Mouse (Mus musculus) midbrain, embryonic 16.5 days (tissue): ENCODE results near the gene Cd160. TPM values are rescaled to one million over a fixed set of nuclear protein-coding genes. Genes with fewer than 3 reads are reported as not detected.
A peak's percentile ranks its signal among the peaks of the same experiment; 100 is the strongest.

Source experiments
- ATAC-seq: fragments of 200-750 bp; cut with Nextera tagmentation; 2 replicates; pipeline ENCODE4 v1.8.0; 2017; ENCODE audit warnings: moderate TSS enrichment
- H3K27ac ChIP-seq: fragments of 300-500 bp; sonication (generic); 2 replicates; pipeline ENCODE4 v1.5.1; 2014; ENCODE audit warnings: mild to moderate bottlenecking, low read length, mixed read lengths
- H3K27me3 ChIP-seq: fragments of 300-500 bp; sonication (generic); 2 replicates; pipeline ENCODE4 v1.6.1; 2014; ENCODE audit warnings: low read depth, low read length, mixed read lengths; ENCODE audit not compliant: control insufficient read depth, insufficient read depth
- H3K36me3 ChIP-seq: fragments of 300-500 bp; sonication (generic); 2 replicates; pipeline ENCODE4 v1.6.1; 2014; ENCODE audit warnings: mild to moderate bottlenecking, low read length, moderate library complexity, mixed read lengths; ENCODE audit not compliant: control insufficient read depth, insufficient read depth
- H3K4me1 ChIP-seq: fragments of 300-500 bp; sonication (generic); 2 replicates; pipeline ENCODE4 v1.6.1; 2014; ENCODE audit warnings: mild to moderate bottlenecking, low read length, mixed read lengths; ENCODE audit not compliant: control insufficient read depth, insufficient read depth
- H3K4me2 ChIP-seq: fragments of 300-500 bp; sonication (generic); 2 replicates; pipeline ENCODE4 v1.6.1; 2014; ENCODE audit warnings: mild to moderate bottlenecking, low read length, mixed read lengths
- H3K4me3 ChIP-seq: fragments of 300-500 bp; sonication (generic); 2 replicates; pipeline ENCODE4 v1.5.1; 2014; ENCODE audit warnings: low read depth, mild to moderate bottlenecking, low read length, moderate library complexity, mixed read lengths
- H3K9ac ChIP-seq: fragments of 300-500 bp; sonication (generic); 2 replicates; pipeline ENCODE4 v1.6.1; 2014; ENCODE audit warnings: low read depth, low read length, mixed read lengths
- H3K9me3 ChIP-seq: fragments of 300-500 bp; sonication (generic); replicated peaks from 2 replicates; pipeline ENCODE4 v1.6.1; 2014; ENCODE audit warnings: mild to moderate bottlenecking, low read length, mixed read lengths; ENCODE audit not compliant: control insufficient read depth, poor library complexity, severe bottlenecking
- WGBS: fragments of 180-500 bp; shearing (Covaris S2); extraction: QIAGEN DNeasy Blood & Tissue Kit; methylation state at CpG from one replicate; pipeline ENCODE4 v1.1.7; 2014; 5-methylcytosine and 5-hydroxymethylcytosine counted together
- polyA plus RNA-seq: library from polyadenylated mRNA; unstranded; fragments of >200 nt; fragmentation: Nextera tagmentation; extraction: Ambion mirVana; gene quantifications from 2 replicates; pipeline ENCODE4 v1.2.1, GENCODE M21; 2015

Gene Cd160
- polyA plus RNA-seq, 1 experiment from 2014 or later = 0.48 TPM

DNA sequence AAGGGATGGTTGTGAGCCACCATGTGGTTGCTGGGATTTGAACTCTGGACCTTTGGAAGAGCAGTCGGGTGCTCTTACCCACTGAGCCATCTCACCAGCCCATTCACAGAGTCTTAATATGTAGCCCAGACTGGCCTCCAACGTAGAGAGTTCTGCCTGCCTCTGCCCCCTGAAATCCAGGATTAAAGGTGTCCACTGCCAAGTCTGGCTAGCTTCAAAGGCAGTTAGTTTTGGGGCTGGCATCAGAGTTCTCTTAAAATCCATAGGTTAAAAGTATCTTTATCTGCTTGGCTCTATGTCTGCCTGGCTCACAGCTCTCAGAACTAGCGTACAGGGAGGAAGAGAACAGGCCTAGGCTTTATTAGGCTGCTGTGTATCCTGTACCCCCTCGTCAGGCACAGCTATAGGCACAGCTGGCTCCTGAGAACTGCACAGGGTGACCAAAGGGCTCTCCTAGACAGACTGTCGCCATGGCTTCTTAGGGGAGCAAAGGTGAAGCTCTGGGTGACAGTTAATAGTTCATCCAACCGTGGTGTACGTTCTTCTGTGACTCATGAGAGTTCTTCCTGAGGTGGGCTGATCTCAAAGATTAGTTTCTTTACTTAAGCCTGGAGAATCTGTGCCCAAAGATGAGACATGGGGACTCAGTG, 10.0 kb upstream of the Cd160 start:
- H3K36me3 ChIP-seq = no peaks in the 10 kb centered on the region
- H3K27me3 ChIP-seq = no peaks in the 10 kb centered on the region
- 86% methylated on average over 7 of the region's 7 CpGs for WGBS
- H3K9me3 ChIP-seq = no peaks in the 10 kb centered on the region
- no peak for ATAC-seq
- H3K4me1 ChIP-seq = no peaks in the 10 kb centered on the region
- no peak overlapping the region for H3K27ac ChIP-seq
- no peak overlapping the region for H3K9ac ChIP-seq
- no peak overlapping the region for H3K4me3 ChIP-seq
- H3K4me2 ChIP-seq = no peak overlapping the region

GRCm38 (mm10) chr3:96836414-96836813, 7.3 kb upstream of the Cd160 start:
- Histone ChIP-seq H3K9ac (no peak overlapping the region), H3K4me2 (no peak overlapping the region), H3K4me3 (no peak overlapping the region), H3K4me1 (no peaks in the 10 kb centered on the region), H3K36me3 (no peaks in the 10 kb centered on the region), H3K9me3 (no peaks in the 10 kb centered on the region), H3K27ac (no peak overlapping the region), H3K27me3 (no peaks in the 10 kb centered on the region)
- no peak for ATAC-seq
- WGBS = 49% methylated on average over 2 of the region's 2 CpGs

DNA sequence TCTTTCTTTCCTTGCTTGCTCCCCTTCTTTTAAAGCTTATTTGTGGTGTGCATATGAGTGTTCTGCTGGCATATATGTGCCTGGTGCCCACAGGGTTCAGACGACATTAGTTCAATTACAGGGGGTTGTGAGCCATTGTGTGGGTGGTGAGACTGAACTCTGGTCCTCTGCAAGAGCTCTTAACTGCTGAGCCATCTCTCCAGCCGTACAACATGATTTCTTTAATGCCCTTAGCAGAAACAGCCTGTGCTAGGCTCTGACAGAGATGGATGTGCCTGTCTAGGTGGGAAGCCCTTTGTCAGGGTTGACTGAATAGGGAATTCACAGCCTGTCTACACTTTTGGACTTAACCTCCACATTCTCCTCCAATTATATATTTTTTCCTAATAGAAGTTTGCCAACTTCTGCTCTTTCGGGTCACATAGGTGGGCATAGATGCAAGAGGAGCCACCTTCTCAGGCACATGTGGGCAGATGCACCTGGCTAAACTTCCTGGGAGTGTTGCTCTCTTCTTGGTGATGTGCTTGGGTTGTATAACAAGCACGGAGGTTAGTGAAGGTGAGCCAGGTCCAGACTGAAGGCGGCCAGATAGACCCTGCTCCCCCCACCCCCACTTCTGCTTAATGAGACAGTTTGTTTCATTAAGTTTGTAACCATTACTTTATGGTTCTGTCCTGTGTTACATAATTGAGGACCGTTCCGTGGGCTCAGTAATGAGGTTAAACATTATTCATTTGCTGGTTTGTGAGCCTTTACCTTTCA, 5.6 kb upstream of the Cd160 start:
- Histone ChIP-seq H3K9ac (no peak overlapping the region), H3K9me3 (no peaks in the 10 kb centered on the region), H3K4me3 (no peak overlapping the region), H3K4me2 (no peak overlapping the region), H3K27me3 (no peaks in the 10 kb centered on the region), H3K36me3 (no peaks in the 10 kb centered on the region), H3K4me1 (no peaks in the 10 kb centered on the region), H3K27ac (no peak overlapping the region)
- 86% methylated on average over 7 of the region's 7 CpGs for WGBS
- ATAC-seq = no peak

GRCm38 (mm10) chr3:96832930-96833329, 3.8 kb upstream of the Cd160 start:
- ATAC-seq = no peak
- Histone ChIP-seq H3K27me3 (no peaks in the 10 kb centered on the region), H3K9ac (no peak overlapping the region), H3K4me3 (no peak overlapping the region), H3K27ac (no peak overlapping the region), H3K4me2 (no peak overlapping the region), H3K4me1 (no peaks in the 10 kb centered on the region), H3K9me3 (no peaks in the 10 kb centered on the region), H3K36me3 (no peaks in the 10 kb centered on the region)
- 26% methylated on average over 5 of the region's 5 CpGs for WGBS

- H3K27me3 ChIP-seq = no peaks in the 10 kb centered on the region
- no peak overlapping the region for H3K9ac ChIP-seq
- no peaks in the 10 kb centered on the region for H3K4me1 ChIP-seq
- H3K27ac ChIP-seq = no peak overlapping the region
- no peaks in the 10 kb centered on the region for H3K9me3 ChIP-seq
- H3K4me3 ChIP-seq = no peak overlapping the region
- no peaks in the 10 kb centered on the region for H3K36me3 ChIP-seq
- ATAC-seq = no peak
- H3K4me2 ChIP-seq = no peak overlapping the region
- whole genome bisulfite sequencing = 72% methylated on average over 10 of the region's 10 CpGs
Measured at GRCm38 (mm10) chr3:96829856-96830255, 705 bp upstream of the Cd160 start.

DNA sequence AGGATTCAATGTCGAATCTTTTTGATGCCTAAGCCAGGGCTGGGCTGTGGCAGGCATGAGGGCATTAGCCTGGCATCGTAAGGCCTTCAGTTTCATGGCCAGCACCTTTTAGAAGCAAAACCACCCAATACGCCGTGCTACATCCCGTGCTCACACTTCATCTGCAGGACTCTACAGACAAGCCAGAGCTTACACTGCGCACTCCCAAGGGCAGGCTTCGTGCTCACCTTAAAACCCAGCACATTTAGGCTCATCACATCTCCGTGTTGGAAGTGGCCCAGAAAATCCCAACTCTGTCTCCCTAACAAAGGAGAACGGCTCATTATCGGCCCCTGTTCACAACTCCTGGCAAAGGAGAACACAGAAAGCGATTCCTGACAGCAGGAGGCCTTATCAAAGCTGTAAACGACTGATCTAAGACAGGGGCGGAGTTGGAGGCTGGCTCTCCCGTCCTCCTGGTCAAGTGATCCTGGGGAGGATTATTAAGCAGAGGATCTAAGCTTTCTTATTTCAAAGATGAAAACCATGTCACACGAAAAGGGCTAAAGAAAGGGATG, 765 bp downstream of the Cd160 start:
- H3K27ac ChIP-seq = 0 out of 2 replicates have a peak overlapping the region, but pooled peaks have one; percentile 2
- 25% methylated on average over 15 of the region's 15 CpGs for WGBS
- H3K9me3 ChIP-seq = no peaks in the 10 kb centered on the region
- H3K4me3 ChIP-seq = no peak overlapping the region
- H3K36me3 ChIP-seq = no peaks in the 10 kb centered on the region
- H3K27me3 ChIP-seq = no peaks in the 10 kb centered on the region
- no peak overlapping the region for H3K9ac ChIP-seq
- no peak overlapping the region; the same call in 1 of the 2 replicates for H3K4me2 ChIP-seq
- ATAC-seq = peak; percentile 71; the same call in 1 of the 2 replicates
- no peaks in the 10 kb centered on the region for H3K4me1 ChIP-seq

DNA sequence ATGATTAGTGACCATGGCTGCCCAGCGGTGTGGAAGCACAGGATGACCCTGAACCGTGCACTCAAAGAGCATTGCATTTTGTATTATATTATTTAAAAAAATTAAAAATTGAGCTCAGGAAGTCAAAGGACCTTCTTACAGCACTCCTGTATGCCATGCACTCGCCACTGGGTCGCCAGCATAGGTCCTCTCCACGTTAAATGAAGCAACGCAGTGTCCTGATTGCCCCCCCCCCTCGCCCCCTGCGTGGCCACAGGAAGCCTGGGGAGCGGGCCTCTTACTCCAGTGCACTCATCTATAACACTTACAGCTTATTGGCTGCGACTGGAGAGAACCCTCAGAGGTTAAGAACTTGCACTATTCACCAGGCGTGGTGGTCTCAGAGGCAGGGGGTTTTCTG, 3.9 kb downstream of the Cd160 start:
- Histone ChIP-seq H3K9ac (no peak overlapping the region), H3K9me3 (no peaks in the 10 kb centered on the region), H3K27me3 (no peaks in the 10 kb centered on the region), H3K4me2 (no peak overlapping the region), H3K36me3 (no peaks in the 10 kb centered on the region), H3K4me3 (no peak overlapping the region), H3K27ac (no peak overlapping the region), H3K4me1 (no peaks in the 10 kb centered on the region)
- WGBS = 39% methylated on average over 11 of the region's 11 CpGs
- ATAC-seq = no peak

DNA sequence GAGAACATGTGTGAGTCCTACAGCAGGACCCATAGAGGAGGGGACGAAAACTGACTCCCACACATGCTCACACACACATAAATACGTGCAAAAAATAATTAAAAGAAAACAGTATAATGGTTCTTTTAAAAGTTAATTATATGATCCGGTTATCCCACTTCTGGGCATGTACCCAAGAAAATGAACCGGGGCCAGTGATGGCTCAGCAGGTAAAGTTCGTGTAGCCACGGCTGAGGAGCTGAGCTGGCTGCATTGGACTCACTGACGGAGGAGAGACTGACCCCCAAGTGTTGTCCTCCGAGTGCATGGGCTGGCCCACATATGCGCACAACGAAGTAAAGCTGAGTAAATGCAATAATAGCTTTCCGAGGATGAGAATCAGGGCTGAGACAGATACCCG, 4.5 kb downstream of the Cd160 start:
- no peaks in the 10 kb centered on the region for H3K4me1 ChIP-seq
- ATAC-seq = no peak

GRCm38 (mm10) chr3:96823701-96824100, 5.5 kb downstream of the Cd160 start:
- no peaks in the 10 kb centered on the region for H3K4me1 ChIP-seq
- 70% methylated on average over 3 of the region's 3 CpGs for WGBS
- H3K9me3 ChIP-seq = no peaks in the 10 kb centered on the region
- no peak overlapping the region for H3K4me3 ChIP-seq
- no peaks in the 10 kb centered on the region for H3K36me3 ChIP-seq
- no peak overlapping the region for H3K9ac ChIP-seq
- H3K27me3 ChIP-seq = no peaks in the 10 kb centered on the region
- ATAC-seq = no peak
- H3K27ac ChIP-seq = no peak overlapping the region
- no peak overlapping the region for H3K4me2 ChIP-seq

More for the DNA sequence above, 4.5 kb downstream of the Cd160 start:
- WGBS = 80% methylated on average over 12 of the region's 12 CpGs
- H3K9me3 ChIP-seq = no peaks in the 10 kb centered on the region
- no peak overlapping the region for H3K4me3 ChIP-seq
- H3K27ac ChIP-seq = no peak overlapping the region
- no peak overlapping the region for H3K9ac ChIP-seq
- H3K4me2 ChIP-seq = no peak overlapping the region
- no peaks in the 10 kb centered on the region for H3K27me3 ChIP-seq
- H3K36me3 ChIP-seq = no peaks in the 10 kb centered on the region
